8 mouse cellular contexts compared by ENCODE assay signal in genomic region chr4:154961911-154962310, GRCm38 (mm10). TPM values are rescaled to one million over a fixed set of nuclear protein-coding genes. Genes with fewer than 3 reads are reported as not detected.
DNase-seq lines count a peak whose midpoint lies in the region; ATAC-seq and TF ChIP-seq lines count a peak whose summit lies in the region.

No protein-coding gene starts in this region.

- ATAC-seq in limb, embryonic 11.5 days (ENCODE audit: insufficient number of reproducible peaks, low FRiP score, low TSS enrichment, low read depth): no peak
- ATAC-seq in monocyte, adult 5-6 weeks (replicated peaks; ENCODE audit: insufficient number of reproducible peaks, low FRiP score, low TSS enrichment, poor library complexity, severe bottlenecking): 0 out of 2 replicates have a peak, but pooled peaks have one; percentile 22

- no peak for TF ChIP-seq CTCF in gastrocnemius, adult 2 months (IDR thresholded peaks at IDR 0.05)

- peaks cover 67% of the 10 kb centered on the region for H3K27me3 ChIP-seq in forebrain, embryonic 10.5 days (ENCODE audit: poor library complexity, severe bottlenecking)
- H3K27me3 ChIP-seq in limb, embryonic 11.5 days (ENCODE audit: control insufficient read depth, insufficient read depth, low read length): peaks cover 57% of the 10 kb centered on the region

- H3K27ac ChIP-seq in gastrocnemius, adult 2 months: no peak overlapping the region
- peak overlapping the region; percentile 97 for H3K27ac ChIP-seq in forebrain, embryonic 10.5 days
- H3K27ac ChIP-seq in limb, embryonic 11.5 days (replicated peaks; ENCODE audit: low read depth, low read length): no peak overlapping the region

- intact Hi-C loops in gastrocnemius, adult 2 months (cut with DNase I): loop anchor here (5.0 kb wide), 2 partner anchors 85 to 105 kb away; partner anchors contain the start of gene Pex10

- peak overlapping the region; percentile 82 for H3K4me3 ChIP-seq in gastrocnemius, adult 2 months
- H3K4me3 ChIP-seq in forebrain, embryonic 10.5 days: peak overlapping the region; percentile 98
- H3K4me3 ChIP-seq in limb, embryonic 11.5 days (ENCODE audit: low read depth, low read length): peak overlapping the region; percentile 37

- 9% methylated on average over 13 of the region's 13 CpGs for WGBS in forebrain, embryonic 10.5 days
- 20% methylated on average over 13 of the region's 13 CpGs for WGBS in limb, embryonic 11.5 days

- H3K4me1 ChIP-seq in forebrain, embryonic 10.5 days: peaks cover 99% of the 10 kb centered on the region
- H3K4me1 ChIP-seq in limb, embryonic 11.5 days (ENCODE audit: control insufficient read depth, insufficient read depth, low read length): peaks cover 44% of the 10 kb centered on the region

- peak; percentile 33 for DNase-seq in gastrocnemius, adult 2 months
- DNase-seq in gastrocnemius, postnatal 25 days: no peak
- DNase-seq in forebrain, embryonic 10.5 days (ENCODE audit: extremely low spot score, low spot score): no peak
- no peak for DNase-seq in limb, embryonic 11.5 days (ENCODE audit: low spot score)
- no peak for DNase-seq in ovary, adult 18-20 months (ENCODE audit: low spot score)
- no peak for DNase-seq in gastrocnemius, adult 18-20 months (ENCODE audit: low spot score)
- DNase-seq in layer of hippocampus, postnatal 14 days (ENCODE audit: low spot score in 2 of 2): no peak

- H3K4me2 ChIP-seq in limb, embryonic 11.5 days (ENCODE audit: low read depth, severe bottlenecking): peak overlapping the region; percentile 51

- no peak overlapping the region for H3K9ac ChIP-seq in limb, embryonic 11.5 days (ENCODE audit: low read length)

- H3K36me3 ChIP-seq in forebrain, embryonic 10.5 days (replicated peaks): peaks cover 34% of the 10 kb centered on the region
- peaks cover 3% of the 10 kb centered on the region; the same call in 1 of the 2 replicates for H3K36me3 ChIP-seq in limb, embryonic 11.5 days (ENCODE audit: control insufficient read depth, insufficient read depth, low read length)

- H3K9me3 ChIP-seq in forebrain, embryonic 10.5 days: no peaks in the 10 kb centered on the region
- H3K9me3 ChIP-seq in limb, embryonic 11.5 days (ENCODE audit: control insufficient read depth, low read length): no peaks in the 10 kb centered on the region

RNA-seq across cellular contexts. Expression of gene Hes5, which starts 1.2 kb away (rescaled TPM):
- total RNA-seq in gastrocnemius, adult 2 months (2021): not detected
- not detected for total RNA-seq in gastrocnemius, postnatal 25 days (2021)
- polyA plus RNA-seq in forebrain, embryonic 10.5 days (2016; fragmentation: Nextera tagmentation; extraction: Ambion mirVana): 272 and 295 TPM in 2 replicates
- polyA plus RNA-seq in limb, embryonic 11.5 days (2014; fragmentation: Nextera tagmentation; extraction: Ambion mirVana): 0.49 and 0.60 TPM in 2 replicates
- total RNA-seq in monocyte, adult 5-6 weeks (2017): not detected in 3 replicates
- total RNA-seq in gastrocnemius, adult 18-20 months (2021): not detected
- 10 to 100 TPM; 36.2 to 37.0 TPM for total RNA-seq in layer of hippocampus, postnatal 14 days (2021)

RNA-seq across cellular contexts. Expression of gene Pank4, which starts 2.0 kb away (rescaled TPM):
- total RNA-seq in gastrocnemius, adult 2 months (2021): 10 to 100 TPM; 33.8 to 43.6 TPM
- 10 to 100 TPM; 31.2 to 34.0 TPM for total RNA-seq in gastrocnemius, postnatal 25 days (2021)
- polyA plus RNA-seq in forebrain, embryonic 10.5 days (2016; fragmentation: Nextera tagmentation; extraction: Ambion mirVana): 46.8 and 51.8 TPM in 2 replicates
- 50.0 and 51.4 TPM in 2 replicates for polyA plus RNA-seq in limb, embryonic 11.5 days (2014; fragmentation: Nextera tagmentation; extraction: Ambion mirVana)
- total RNA-seq in monocyte, adult 5-6 weeks (2017): 26.6 to 36.7 TPM (median 30.2 TPM) in 3 replicates
- 10 to 100 TPM; 31.9 to 35.6 TPM for total RNA-seq in gastrocnemius, adult 18-20 months (2021)
- 10 to 100 TPM; 29.8 to 35.0 TPM for total RNA-seq in layer of hippocampus, postnatal 14 days (2021)

RNA-seq across cellular contexts. Expression of gene Tnfrsf14, which starts 33.5 kb away (rescaled TPM):
- 1 to 10 TPM; 1.1 to 2.5 TPM for total RNA-seq in gastrocnemius, adult 2 months (2021)
- 1 to 10 TPM; 1.8 to 3.0 TPM for total RNA-seq in gastrocnemius, postnatal 25 days (2021)
- polyA plus RNA-seq in forebrain, embryonic 10.5 days (2016; fragmentation: Nextera tagmentation; extraction: Ambion mirVana): 0.68 and 0.93 TPM in 2 replicates
- polyA plus RNA-seq in limb, embryonic 11.5 days (2014; fragmentation: Nextera tagmentation; extraction: Ambion mirVana): 0.77 and 1.3 TPM in 2 replicates
- total RNA-seq in monocyte, adult 5-6 weeks (2017): 20.8 to 45.5 TPM (median 29.3 TPM) in 3 replicates
- 1 to 10 TPM; 1.3 to 1.9 TPM for total RNA-seq in gastrocnemius, adult 18-20 months (2021)
- 1 to 10 TPM in 1 of 2 experiments, under 1 TPM in 1; 0.81 to 1.1 TPM for total RNA-seq in layer of hippocampus, postnatal 14 days (2021)

Comparison
In these comparisons a context has a peak if more than half of its experiments do, and no peak if none do; other contexts are left out.
1. H3K4me3 ChIP-seq: peak in every context shown above with its lines; median percentile 98 in forebrain, embryonic 10.5 days; 82 in gastrocnemius, adult 2 months; 37 in limb, embryonic 11.5 days.
2. RNA of gene Hes5, which starts 1.2 kb away (total RNA-seq): 36.2 to 37.0 TPM in layer of hippocampus, postnatal 14 days; not detected in gastrocnemius, adult 18-20 months, not detected in gastrocnemius, adult 2 months, not detected in gastrocnemius, postnatal 25 days and not detected in monocyte, adult 5-6 weeks; every median in the first group is over 10 times any median in the second.